Mouse (Mus musculus) intestine, postnatal 0 days (tissue): ENCODE data around the gene Gm4869. TPM values are rescaled to one million over a fixed set of nuclear protein-coding genes. Genes with fewer than 3 reads are reported as not detected.
A peak's percentile ranks its signal among the peaks of the same experiment; 100 is the strongest.

Experiments used
- ATAC-seq: fragments of 200-750 bp; cut with Nextera tagmentation; 2 replicates; pipeline ENCODE4 v1.8.0; 2017; ENCODE audit warnings: mild to moderate bottlenecking, moderate TSS enrichment, moderate library complexity
- H3K27ac ChIP-seq: fragments of 300-500 bp; sonication (generic); 2 replicates; pipeline ENCODE4 v1.5.1; 2014; ENCODE audit warnings: mild to moderate bottlenecking, low read depth, low read length, moderate library complexity
- H3K27me3 ChIP-seq: fragments of 300-500 bp; sonication (generic); replicated peaks from 2 replicates; pipeline ENCODE4 v1.6.1; 2014; ENCODE audit warnings: low read length, mixed read lengths; ENCODE audit not compliant: control insufficient read depth, insufficient read depth
- H3K36me3 ChIP-seq: fragments of 300-500 bp; sonication (generic); 2 replicates; pipeline ENCODE4 v1.6.1; 2014; ENCODE audit warnings: mild to moderate bottlenecking, moderate library complexity; ENCODE audit not compliant: control insufficient read depth, insufficient read depth
- H3K4me1 ChIP-seq: fragments of 300-500 bp; sonication (generic); replicated peaks from 2 replicates; pipeline ENCODE4 v1.6.1; 2014; ENCODE audit warnings: antibody characterized with exemption, low read length, mixed read lengths; ENCODE audit not compliant: control insufficient read depth, insufficient read depth
- H3K4me2 ChIP-seq: fragments of 300-500 bp; sonication (generic); replicated peaks from 2 replicates; pipeline ENCODE4 v1.6.1; 2014; ENCODE audit warnings: low read depth, mild to moderate bottlenecking, moderate library complexity
- H3K4me3 ChIP-seq: fragments of 300-500 bp; sonication (generic); 2 replicates; pipeline ENCODE4 v1.5.1; 2014; ENCODE audit warnings: low read depth, low read length
- H3K9ac ChIP-seq: fragments of 300-500 bp; sonication (generic); 2 replicates; pipeline ENCODE4 v1.6.1; 2014; ENCODE audit warnings: mild to moderate bottlenecking, low read depth, low read length
- H3K9me3 ChIP-seq: fragments of 300-500 bp; sonication (generic); 2 replicates; pipeline ENCODE4 v1.6.1; 2016; ENCODE audit warnings: mixed run types; ENCODE audit not compliant: control insufficient read depth
- CTCF ChIP-seq: sonication (generic); IDR thresholded peaks from 2 replicates; pipeline ENCODE4 v1.5.1; 2016; ENCODE audit warnings: low read depth, mild to moderate bottlenecking, control low read depth, antibody characterized with exemption, moderate library complexity
- WGBS: fragments of 180-500 bp; shearing (Covaris S2); extraction: QIAGEN DNeasy Blood & Tissue Kit; methylation state at CpG from one replicate; pipeline ENCODE4 v1.1.7; 2014; 5-methylcytosine and 5-hydroxymethylcytosine counted together
- microRNA-seq: library from miRNA; unstranded; fragments of <30 nt; microRNA quantifications from one replicate; pipeline ENCODE4, GENCODE M21; 2016
- polyA plus RNA-seq: library from polyadenylated mRNA; unstranded; fragments of >200 nt; fragmentation: Nextera tagmentation; extraction: Ambion mirVana; gene quantifications from 2 replicates; pipeline ENCODE4 v1.2.1, GENCODE M21; 2015

Gene Gm4869
- polyA plus RNA-seq, 1 experiment from 2014 or later: 0.05 TPM

DNA sequence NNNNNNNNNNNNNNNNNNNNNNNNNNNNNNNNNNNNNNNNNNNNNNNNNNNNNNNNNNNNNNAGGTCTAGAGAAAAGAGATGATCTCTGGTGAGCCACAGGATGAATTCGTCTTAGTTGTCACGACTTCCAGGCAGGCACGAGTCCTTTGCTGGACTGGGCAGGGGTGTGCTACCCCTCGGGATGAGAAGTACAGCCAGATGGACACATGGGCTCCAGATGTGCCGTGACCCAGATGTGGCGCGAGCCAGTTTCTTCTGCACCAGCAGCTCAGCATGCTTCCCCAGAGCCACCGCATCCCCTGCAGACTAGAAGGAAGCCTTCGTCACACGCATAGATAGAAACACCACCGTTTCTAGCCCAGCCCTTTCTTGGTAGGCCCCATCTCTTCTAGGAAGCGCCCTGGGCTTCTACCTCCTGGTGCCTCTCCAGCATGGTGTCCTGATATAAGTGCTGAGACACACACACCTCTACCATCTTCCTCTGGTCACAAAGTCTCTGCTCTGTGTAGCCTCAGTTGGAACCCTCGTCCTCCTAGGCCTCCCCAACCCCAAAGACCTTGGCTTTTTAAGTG, 92.8 kb downstream of the Gm4869 start:
- TF ChIP-seq CTCF: no peak
- Histone ChIP-seq H3K4me2 (no peak overlapping the region), H3K36me3 (no peaks in the 10 kb centered on the region)

DNA sequence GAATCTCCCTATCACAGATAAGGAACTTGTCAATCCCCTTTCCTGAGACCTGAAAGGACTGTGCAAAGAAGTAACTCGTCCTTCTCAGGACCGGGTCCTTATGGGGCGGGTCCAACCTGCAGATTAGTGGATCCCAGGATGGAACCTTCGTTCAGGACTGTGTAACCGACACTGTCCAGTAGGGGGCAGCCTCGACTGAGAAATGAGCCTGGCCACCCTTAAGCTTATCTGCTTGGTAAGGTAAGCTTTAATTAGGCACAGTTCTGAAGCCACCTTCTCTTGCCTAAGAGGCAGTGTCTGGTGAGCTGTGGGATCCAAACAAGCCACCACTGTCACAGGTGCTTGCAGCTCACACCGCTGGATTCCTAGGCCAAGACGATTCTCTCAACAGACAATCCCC, 94.7 kb downstream of the Gm4869 start:
- Histone ChIP-seq H3K4me3 (no peak overlapping the region), H3K9ac (no peak overlapping the region), H3K36me3 (no peaks in the 10 kb centered on the region), H3K4me1 (no peaks in the 10 kb centered on the region), H3K27ac (no peak overlapping the region), H3K9me3 (no peaks in the 10 kb centered on the region), H3K4me2 (no peak overlapping the region), H3K27me3 (no peaks in the 10 kb centered on the region)
- peak; percentile 63 for ATAC-seq
- WGBS: 8% methylated on average over 8 of the region's 8 CpGs
- peak; percentile 95 for TF ChIP-seq CTCF

More for the DNA sequence above, 92.8 kb downstream of the Gm4869 start:
- 78% methylated on average over 13 of the region's 13 CpGs for WGBS
- ATAC-seq: no peak
- Histone ChIP-seq H3K9ac (no peak overlapping the region), H3K4me1 (no peaks in the 10 kb centered on the region), H3K9me3 (no peaks in the 10 kb centered on the region), H3K27ac (no peak overlapping the region), H3K4me3 (no peak overlapping the region), H3K27me3 (no peaks in the 10 kb centered on the region)

DNA sequence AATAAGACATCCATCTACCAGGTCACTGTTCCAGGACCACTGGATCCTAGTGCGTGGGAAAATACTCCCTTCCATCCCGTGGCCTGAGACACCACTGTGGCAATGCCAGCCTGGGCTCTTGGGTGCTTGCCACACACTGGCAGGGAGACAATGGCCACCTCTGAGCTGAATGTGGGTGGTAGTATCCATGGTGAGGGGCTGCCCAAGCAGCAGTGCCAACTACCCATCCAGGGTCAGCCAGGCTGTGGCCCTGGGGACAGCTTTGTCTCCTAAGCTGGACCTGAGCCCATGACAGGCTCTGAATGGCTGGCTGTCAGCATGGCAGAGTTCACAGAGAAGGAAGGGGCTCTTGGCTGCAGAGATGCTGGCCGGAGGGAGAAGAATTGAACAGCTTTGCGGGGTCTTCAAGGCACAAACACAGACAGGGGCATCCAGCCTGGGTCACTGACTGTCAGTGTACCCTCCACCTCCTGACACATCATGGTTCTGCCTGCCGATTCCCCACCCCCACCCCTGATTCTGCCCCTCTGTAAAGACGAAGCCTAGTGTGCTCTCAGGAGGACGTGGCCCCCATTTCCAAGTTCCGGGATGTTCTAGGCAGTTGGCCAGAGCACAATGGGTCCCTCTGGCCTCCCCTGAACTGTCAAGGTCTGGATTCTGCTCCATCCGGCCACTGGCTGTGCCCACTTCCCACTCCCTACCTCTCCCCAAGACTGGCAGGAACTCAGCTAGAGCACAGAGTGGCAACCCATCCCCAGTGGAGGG, 97.5 kb downstream of the Gm4869 start:
- Histone ChIP-seq H3K27me3 (no peaks in the 10 kb centered on the region), H3K4me1 (no peaks in the 10 kb centered on the region), H3K9me3 (no peaks in the 10 kb centered on the region), H3K36me3 (no peaks in the 10 kb centered on the region), H3K9ac (no peak overlapping the region), H3K4me3 (no peak overlapping the region), H3K27ac (no peak overlapping the region), H3K4me2 (no peak overlapping the region)
- no peak for TF ChIP-seq CTCF
- no peak for ATAC-seq
- WGBS: 69% methylated on average over 9 of the region's 9 CpGs

Small RNAs within 50 kb of the gene (microRNA-seq; reads per million reads assigned to microRNA genes)
- not detected for gene Mir7038

Other genes with a start within 250 kb of the Gm4869 start
- gene Mad1l1, start 124.1 kb upstream of the Gm4869 start, polyA plus RNA-seq: 10.3 and 11.1 TPM in 2 replicates
- gene Nudt1, start 124.0 kb upstream of the Gm4869 start, polyA plus RNA-seq: 28.9 and 34.7 TPM in 2 replicates
- gene Mrm2, start 113.7 kb upstream of the Gm4869 start, polyA plus RNA-seq: 11.2 and 13.7 TPM in 2 replicates
- 67.5 and 89.0 TPM in 2 replicates for gene Snx8, start 56.4 kb upstream of the Gm4869 start, polyA plus RNA-seq
- gene Eif3b, start 26.3 kb upstream of the Gm4869 start, polyA plus RNA-seq: 52.3 and 54.6 TPM in 2 replicates
- gene Chst12, start 59.9 kb downstream of the Gm4869 start, polyA plus RNA-seq: 17.0 and 18.8 TPM in 2 replicates
- gene Grifin, start 119.4 kb downstream of the Gm4869 start, polyA plus RNA-seq: 1.1 and 1.5 TPM in 2 replicates
- gene Lfng, start 161.7 kb downstream of the Gm4869 start, polyA plus RNA-seq: 7.1 and 7.3 TPM in 2 replicates
- 21.4 and 23.6 TPM in 2 replicates for gene Ttyh3, start 203.4 kb downstream of the Gm4869 start, polyA plus RNA-seq